In genomic region chr7:98503951-98504647, GRCm38 (mm10) we compare ENCODE assay signal across 8 mouse cellular contexts. TPM values are rescaled to one million over a fixed set of nuclear protein-coding genes. Genes with fewer than 3 reads are reported as not detected.
DNase-seq lines count a peak whose midpoint lies in the region; ATAC-seq and TF ChIP-seq lines count a peak whose summit lies in the region.

No protein-coding gene starts in this region.

- no peaks in the 10 kb centered on the region for H3K36me3 ChIP-seq in embryonic facial prominence, embryonic 13.5 days
- H3K36me3 ChIP-seq in heart, embryonic 15.5 days: no peaks in the 10 kb centered on the region
- no peaks in the 10 kb centered on the region for H3K36me3 ChIP-seq in liver, postnatal 0 days (replicated peaks; ENCODE audit: insufficient read depth, low read length)

- 58% methylated on average over 6 of the region's 6 CpGs for WGBS in embryonic facial prominence, embryonic 13.5 days
- WGBS in heart, embryonic 15.5 days: 50% methylated on average over 6 of the region's 6 CpGs
- WGBS in liver, postnatal 0 days (ENCODE audit: insufficient replicate concordance): 68% methylated on average over 6 of the region's 6 CpGs

- 0 out of 2 replicates have a peak overlapping the region, but pooled peaks have one; percentile 17 for H3K27ac ChIP-seq in embryonic facial prominence, embryonic 13.5 days
- H3K27ac ChIP-seq in heart, embryonic 15.5 days: peak overlapping the region; percentile 58
- H3K27ac ChIP-seq in liver, postnatal 0 days (ENCODE audit: low read depth): 0 out of 2 replicates have a peak overlapping the region, but pooled peaks have one; percentile 11

- H3K9me3 ChIP-seq in embryonic facial prominence, embryonic 13.5 days: no peaks in the 10 kb centered on the region
- no peaks in the 10 kb centered on the region for H3K9me3 ChIP-seq in heart, embryonic 15.5 days (replicated peaks)
- H3K9me3 ChIP-seq in liver, postnatal 0 days (ENCODE audit: low read length): no peaks in the 10 kb centered on the region

- TF ChIP-seq EP300 in liver, postnatal 0 days (IDR thresholded peaks at IDR 0.05; ENCODE audit: low read depth): no peak

- DNase-seq in layer of hippocampus, adult 9-11 months: peak; percentile 31
- no peak for DNase-seq in layer of hippocampus, adult 9-10 months (ENCODE audit: low spot score)
- no peak for DNase-seq in liver, postnatal 0 days
- no peak for DNase-seq in adrenal gland, adult 8-10 months
- DNase-seq in adrenal gland, postnatal 14 days: no peak
- no peak for DNase-seq in natural killer cell, adult 2 months (ENCODE audit: low spot score in 2 of 2)

- 0 out of 2 replicates have a peak, but pooled peaks have one; percentile 12 for ATAC-seq in embryonic facial prominence, embryonic 13.5 days (ENCODE audit: insufficient number of reproducible peaks, insufficient read depth, low FRiP score, low TSS enrichment, low read depth)
- peak; percentile 48 for ATAC-seq in heart, embryonic 15.5 days (replicated peaks; ENCODE audit: insufficient number of reproducible peaks, insufficient read depth, low FRiP score, low read depth)
- ATAC-seq in liver, postnatal 0 days: no peak

- no peak for TF ChIP-seq CTCF in liver, postnatal 0 days (IDR thresholded peaks at IDR 0.05; ENCODE audit: low read depth)

- peaks cover 44% of the 10 kb centered on the region for H3K4me1 ChIP-seq in embryonic facial prominence, embryonic 13.5 days
- H3K4me1 ChIP-seq in heart, embryonic 15.5 days (replicated peaks): peaks cover 39% of the 10 kb centered on the region
- H3K4me1 ChIP-seq in liver, postnatal 0 days (ENCODE audit: insufficient read depth): no peaks in the 10 kb centered on the region

- no peak overlapping the region for H3K9ac ChIP-seq in embryonic facial prominence, embryonic 13.5 days
- H3K9ac ChIP-seq in heart, embryonic 15.5 days: no peak overlapping the region
- H3K9ac ChIP-seq in liver, postnatal 0 days (replicated peaks): no peak overlapping the region

- H3K4me2 ChIP-seq in embryonic facial prominence, embryonic 13.5 days: no peak overlapping the region
- no peak overlapping the region for H3K4me2 ChIP-seq in heart, embryonic 15.5 days
- no peak overlapping the region for H3K4me2 ChIP-seq in liver, postnatal 0 days (ENCODE audit: low read depth, low read length)

- H3K4me3 ChIP-seq in embryonic facial prominence, embryonic 13.5 days: no peak overlapping the region
- H3K4me3 ChIP-seq in heart, embryonic 15.5 days: no peak overlapping the region
- H3K4me3 ChIP-seq in liver, postnatal 0 days (ENCODE audit: low read depth, low read length): no peak overlapping the region

- H3K27me3 ChIP-seq in embryonic facial prominence, embryonic 13.5 days: no peaks in the 10 kb centered on the region
- no peaks in the 10 kb centered on the region for H3K27me3 ChIP-seq in heart, embryonic 15.5 days
- H3K27me3 ChIP-seq in liver, postnatal 0 days (ENCODE audit: insufficient read depth, low read length): no peaks in the 10 kb centered on the region

RNA-seq across cellular contexts. Expression of gene Lrrc32, which starts 15.0 kb away (rescaled TPM):
- 3.9 and 4.0 TPM in 2 replicates for polyA plus RNA-seq in embryonic facial prominence, embryonic 13.5 days (2015; fragmentation: Nextera tagmentation; extraction: Ambion mirVana)
- polyA plus RNA-seq in heart, embryonic 15.5 days (2015; fragmentation: Nextera tagmentation; extraction: Ambion mirVana): 7.3 and 9.1 TPM in 2 replicates
- 6.1 and 6.2 TPM in 2 replicates for polyA plus RNA-seq in liver, postnatal 0 days (2015; fragmentation: Nextera tagmentation; extraction: Ambion mirVana)
- 10 to 100 TPM; 17.4 to 34.0 (median 28.1) TPM for total RNA-seq in adrenal gland, adult 8-10 months (2022)
- 14.0 and 18.4 TPM in 2 replicates for total RNA-seq in adrenal gland, postnatal 14 days (2021)
